Mouse (Mus musculus) neural tube, embryonic 10.5 days (tissue): ENCODE measurements at regions not wholly inside any gene's neighbourhood (a gene's known extent, or its start where the extent isn't known, plus 50 kb on each side); places are given as distances from the start of the nearest gene placed in this dataset.
A peak's percentile ranks its signal among the peaks of the same experiment; 100 is the strongest.
"Not testable (repeated sequence)": the region's sequence is repeated elsewhere in the genome, so short reads cannot be mapped to it uniquely, and the experiment has no call there.

ENCODE experiments used
- DNase-seq: peaks from one replicate; pipeline ENCODE4 v3.0.0-alpha.2; 2017; ENCODE audit warnings: low spot score; ENCODE audit errors: extremely low spot score

DNA sequence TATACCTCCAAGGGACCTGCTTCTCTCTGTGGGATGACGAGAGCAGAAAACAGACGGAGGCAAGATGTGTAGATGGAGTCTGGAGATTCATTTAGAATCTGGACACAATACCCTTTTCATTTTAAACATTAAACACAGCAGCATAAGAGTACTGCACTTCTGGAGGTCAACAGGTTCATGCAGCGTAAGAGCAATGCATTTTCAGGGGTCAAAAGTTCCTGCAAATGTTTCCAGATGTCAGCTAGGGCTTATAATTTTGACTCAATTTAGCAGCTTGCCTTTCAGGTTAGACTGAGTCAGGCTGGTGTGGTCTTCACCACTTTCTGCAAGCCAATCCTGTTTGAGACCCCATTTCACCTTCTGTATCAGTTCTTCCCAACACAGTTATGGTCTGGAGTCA is 277.9 kb downstream of the Hace1 start:
- DNase-seq = no peak

DNA sequence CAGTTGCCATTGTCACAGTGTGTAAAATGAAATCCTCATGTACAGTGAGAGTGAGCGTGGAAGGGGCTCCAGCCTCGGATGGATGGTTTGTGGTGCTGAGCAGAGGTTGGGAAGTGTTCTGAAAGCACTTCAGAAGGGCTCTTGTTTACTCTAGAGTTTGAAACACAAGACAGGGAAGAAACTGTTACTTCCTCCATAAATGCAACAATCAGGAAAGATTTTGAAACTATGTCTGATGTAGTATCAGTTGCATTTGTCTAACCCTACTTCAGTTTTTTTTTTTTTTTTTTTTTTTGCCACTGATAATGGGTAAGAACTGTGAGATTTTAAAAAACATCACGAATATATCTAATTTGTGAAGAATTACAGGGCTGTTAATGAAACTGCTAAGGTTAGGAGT is 281.5 kb downstream of the Hace1 start:
- DNase-seq = no peak

DNA sequence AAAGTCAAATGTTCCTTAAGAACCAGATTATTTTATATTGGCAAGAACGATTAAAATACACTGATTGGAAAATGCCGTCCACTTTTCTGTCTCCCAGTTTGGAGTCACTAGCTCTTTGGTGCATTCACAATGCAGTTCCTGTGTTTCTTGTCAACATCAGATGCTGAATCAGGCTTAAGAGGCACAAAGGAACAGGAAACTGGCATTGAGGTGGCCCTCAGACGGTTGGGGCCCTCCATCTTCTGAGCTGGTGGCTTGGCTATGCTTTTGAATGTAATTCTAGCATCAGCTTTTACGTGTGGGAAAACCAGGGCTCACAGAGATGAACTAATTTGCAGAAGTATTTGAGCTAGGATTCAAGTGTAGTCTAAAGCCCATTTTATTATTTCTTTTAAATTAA is 282.3 kb downstream of the Hace1 start:
- no peak for DNase-seq

DNA sequence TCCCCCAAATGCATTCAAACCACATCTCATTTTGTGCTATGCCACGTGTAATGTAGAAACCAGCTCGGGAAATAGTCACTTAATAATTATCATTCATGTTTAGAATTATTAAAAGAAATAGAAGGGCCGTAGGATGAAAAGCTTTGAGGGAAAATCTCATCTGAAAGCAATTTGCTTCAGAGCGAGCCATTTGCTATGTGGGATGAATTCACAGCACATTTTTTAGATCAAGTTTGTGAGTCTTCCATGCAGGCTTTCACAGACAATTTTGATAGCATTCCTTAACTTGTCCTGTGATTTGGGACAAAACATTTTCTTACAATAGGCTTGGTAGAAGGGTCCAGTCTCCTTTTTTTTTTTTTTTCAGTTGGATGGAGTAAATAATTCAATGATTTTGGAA is 283.1 kb downstream of the Hace1 start:
- DNase-seq = no peak

DNA sequence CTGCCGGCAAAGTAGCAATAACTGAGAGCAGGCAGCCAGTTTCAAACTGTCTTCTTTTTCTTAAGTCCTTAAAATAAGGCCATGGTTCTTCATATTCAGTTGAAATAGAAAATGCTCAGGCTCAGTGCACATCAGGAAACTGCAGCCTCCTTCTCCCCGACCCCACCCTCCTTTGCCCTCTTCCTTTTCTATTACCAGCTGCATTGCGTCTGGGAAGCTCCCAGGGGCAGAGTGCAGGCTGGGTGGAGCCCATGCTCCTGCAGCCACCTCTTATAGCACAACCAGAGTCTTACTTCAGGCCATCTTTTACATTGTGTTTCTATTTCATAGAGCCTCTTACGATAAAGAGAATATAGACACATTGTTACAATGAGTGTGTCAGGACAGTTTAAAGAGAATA is 288.2 kb downstream of the Hace1 start:
- no peak for DNase-seq

DNA sequence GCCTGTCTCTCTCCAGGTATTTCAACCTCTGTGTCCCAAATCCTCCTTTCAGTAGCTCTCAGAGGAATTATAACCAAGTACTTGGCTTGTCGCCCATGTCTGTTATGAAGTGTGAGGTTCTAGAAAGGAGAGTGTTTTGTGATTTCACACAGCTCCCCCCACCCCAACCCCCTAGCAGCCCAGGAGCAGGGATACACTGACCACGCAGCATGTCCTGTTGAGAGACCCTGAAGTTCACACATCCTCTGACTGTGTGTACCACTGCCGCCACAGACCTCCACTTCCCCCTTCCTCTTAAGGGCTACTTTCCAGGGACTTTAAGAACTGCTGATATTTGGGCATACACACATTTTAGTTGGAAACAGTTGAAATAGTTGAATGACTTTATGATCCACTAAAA is 289.2 kb downstream of the Hace1 start:
- DNase-seq = no peak

DNA sequence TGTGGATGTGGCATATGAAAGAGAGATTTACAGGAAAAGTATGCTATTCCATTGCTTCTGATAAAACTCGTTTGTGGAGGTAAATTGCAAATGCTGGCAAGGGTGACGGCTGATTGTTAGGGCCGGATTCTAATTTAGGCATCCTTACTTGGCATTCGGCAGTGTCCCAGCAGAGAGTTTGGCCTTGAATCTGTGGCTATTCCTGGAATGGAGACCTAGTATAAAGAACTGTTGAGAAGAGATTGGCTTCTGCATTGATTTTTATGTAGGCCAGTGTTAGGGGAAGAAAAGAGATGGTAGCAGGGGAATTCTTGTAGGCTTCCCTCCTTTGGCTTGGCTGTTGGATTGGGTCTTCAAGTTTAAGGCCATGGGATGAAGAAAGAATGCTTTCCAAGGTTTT is 293.4 kb downstream of the Hace1 start:
- no peak for DNase-seq

DNA sequence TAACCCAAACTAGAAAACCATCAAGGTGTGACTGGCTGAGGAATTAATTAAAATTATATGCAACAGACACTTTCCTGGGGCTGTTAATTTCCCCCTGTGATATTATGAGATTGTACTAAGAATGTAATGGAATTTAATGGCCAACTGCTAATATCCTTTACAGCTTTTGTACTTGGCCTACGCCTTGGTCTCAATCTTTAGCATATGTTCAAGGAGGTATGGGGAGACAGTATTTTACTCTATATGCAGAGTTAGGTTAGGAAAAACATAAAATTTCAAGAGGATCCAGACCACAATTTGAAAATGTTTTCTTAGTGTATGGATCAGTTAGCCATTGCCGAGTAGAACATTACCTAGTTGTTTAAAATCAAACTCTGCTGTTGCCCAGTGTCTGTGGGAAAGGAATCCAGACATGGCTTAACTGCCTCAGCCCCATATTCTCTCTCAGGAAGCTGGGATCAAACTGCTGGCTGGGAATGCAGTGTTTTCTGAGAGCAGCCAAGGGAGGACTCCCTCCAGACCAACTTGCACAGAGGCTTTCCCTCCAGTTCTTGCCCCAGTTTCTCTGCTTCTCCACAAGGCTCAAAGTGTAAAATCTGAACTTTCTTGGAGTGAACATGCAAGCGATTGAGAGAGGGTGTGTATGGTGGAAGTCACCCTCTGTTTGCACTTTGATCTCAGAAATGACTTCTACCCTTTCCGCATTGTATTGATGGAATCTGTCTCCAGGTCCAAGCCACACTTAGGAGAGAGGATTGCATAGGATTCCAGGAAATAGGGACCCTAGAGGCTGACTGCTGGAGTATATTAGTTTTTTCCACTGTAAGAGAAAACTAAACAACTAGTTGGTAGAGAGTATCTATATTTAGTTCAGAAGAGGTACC is 294.6 kb downstream of the Hace1 start:
- no peak for DNase-seq

DNA sequence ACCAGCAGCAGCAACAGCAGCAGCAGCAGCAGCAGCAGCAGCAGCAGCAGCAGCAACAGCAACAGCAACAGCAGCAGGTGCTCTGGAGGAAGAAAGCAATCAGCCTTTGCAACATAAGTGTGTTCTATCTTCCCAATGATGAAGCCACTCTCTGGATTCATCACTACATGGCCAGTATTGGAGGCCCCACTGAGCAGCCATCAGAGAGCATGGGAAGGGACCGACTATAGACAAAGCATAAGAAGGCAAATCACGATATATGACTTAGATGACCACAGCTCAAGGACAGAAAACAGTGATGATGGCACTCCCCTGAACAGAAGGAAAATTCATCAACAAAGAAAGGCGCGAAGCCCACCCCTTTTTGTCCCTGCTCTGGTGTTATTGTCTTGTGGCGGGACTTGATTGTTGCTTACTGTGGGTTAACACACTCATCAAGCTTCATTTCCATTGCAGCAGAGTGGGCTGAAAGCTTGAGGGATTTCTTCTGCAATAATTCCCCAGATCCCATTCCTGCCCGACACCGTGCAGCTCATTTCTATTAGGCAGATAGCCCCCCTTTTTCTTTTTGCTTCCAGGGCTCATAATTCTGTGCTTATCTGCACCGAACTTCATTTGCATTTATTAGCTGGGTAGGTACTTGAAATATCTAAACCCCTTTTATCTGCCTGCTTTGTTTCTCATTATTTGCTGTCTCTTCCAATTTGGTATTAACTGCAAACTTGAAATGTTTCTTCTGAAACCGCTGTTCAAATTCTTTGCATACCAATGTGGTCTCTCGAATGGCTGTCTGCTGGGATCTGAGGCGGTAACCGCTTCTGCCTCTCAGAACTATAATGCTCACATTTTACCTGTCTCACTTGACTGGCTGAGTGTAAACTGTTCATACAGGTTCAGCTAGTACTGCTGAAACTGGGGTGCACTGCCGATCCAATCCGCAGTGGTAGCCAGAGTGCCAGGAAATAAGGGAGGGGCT is 296.5 kb downstream of the Hace1 start:
- DNase-seq = no peak

DNA sequence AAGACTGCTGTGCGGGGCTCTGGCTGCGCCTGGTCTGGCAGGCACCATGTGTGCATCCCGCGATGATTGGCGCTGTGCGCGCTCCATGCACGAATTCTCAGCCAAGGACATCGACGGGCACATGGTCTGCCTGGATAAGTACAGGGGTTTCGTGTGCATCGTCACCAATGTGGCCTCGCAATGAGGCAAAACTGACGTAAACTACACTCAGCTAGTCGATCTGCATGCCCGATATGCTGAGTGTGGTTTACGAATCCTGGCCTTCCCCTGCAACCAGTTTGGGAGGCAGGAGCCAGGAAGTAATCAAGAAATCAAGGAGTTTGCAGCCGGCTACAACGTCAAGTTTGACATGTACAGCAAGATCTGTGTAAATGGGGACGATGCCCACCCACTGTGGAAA is 297.7 kb downstream of the Hace1 start:
- not testable (repeated sequence) for DNase-seq

DNA sequence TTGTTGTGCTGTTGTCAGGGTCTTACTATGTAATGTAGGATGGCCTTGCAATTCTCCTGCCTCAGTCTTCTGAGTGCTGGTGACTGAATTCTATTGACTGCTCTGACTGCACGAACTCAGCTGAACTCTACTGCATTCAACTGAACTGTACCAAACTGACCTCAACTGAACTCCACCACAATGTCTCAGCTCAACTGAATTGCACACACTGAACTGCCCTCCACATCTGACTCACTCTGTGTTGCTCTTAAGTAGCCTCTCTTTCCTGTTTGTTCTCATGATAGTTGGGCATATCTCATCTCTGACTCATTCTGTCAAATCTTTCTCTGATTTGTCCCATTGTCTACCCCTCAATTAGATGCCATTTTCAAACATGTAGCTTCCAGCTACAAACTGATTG is 306.1 kb downstream of the Hace1 start:
- DNase-seq = no peak

DNA sequence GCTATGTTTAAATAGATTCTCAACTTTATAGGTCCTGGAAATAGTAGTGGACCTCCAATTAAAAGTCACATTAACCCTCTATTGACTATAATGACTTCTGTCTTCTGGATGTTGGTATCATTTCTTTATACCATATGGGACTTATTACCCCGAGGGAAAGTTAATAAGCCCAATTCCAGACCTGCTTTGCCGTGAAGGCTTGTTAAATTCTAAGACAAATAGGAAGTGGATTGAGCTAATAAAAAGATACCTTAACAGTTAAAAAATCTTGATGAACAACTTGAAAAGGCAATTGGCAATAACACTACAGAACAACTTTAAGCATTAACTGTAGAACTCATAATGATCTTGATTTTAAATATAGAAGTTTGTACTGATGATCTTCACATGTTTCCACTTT is 309.0 kb downstream of the Hace1 start:
- no peak for DNase-seq

DNA sequence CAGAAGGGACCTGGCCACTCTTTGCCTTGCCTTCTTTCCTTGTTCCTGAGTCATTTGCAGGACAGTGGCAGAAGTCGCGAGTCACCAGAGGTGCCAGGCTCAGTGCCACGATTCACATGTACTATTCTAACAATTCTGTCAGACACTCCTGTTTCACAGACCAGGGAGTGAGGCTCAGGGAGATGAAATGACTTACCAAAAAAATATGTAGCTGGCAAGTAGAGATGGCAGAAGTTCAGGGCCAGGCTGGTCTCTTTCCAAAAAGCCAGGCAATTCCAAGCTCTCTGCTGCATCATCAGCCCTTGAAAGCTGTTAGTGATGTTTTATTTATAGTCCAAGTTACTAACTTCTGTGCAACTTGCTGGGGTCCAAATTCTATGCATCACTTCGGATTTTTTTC is 311.2 kb downstream of the Hace1 start:
- no peak for DNase-seq

DNA sequence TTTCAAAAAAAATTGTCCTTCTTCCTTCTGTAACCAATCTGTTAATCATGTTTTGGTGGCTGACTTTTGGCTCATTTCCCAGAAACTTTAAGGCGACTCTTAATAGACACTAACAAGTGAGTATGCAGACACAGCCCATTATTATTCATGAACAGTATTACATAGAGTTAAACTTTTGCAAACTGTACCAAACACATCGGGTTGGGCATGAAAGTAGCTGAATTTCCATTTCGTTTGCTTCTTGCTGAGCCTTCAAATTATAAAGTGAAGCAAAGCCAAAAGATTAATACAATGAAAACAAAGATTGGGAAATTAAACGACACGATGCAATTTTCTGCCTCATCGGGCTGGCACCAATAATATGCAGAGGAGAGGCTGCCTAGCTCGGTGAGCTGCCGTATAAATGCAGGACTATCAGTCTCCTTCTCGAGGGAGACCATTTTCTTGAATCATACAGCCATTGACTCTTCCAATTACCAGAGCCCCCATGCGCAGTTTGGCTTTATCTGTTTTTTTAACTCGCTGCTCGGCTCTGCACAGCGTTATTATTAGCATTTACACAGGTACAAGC is 311.8 kb downstream of the Hace1 start:
- no peak for DNase-seq

DNA sequence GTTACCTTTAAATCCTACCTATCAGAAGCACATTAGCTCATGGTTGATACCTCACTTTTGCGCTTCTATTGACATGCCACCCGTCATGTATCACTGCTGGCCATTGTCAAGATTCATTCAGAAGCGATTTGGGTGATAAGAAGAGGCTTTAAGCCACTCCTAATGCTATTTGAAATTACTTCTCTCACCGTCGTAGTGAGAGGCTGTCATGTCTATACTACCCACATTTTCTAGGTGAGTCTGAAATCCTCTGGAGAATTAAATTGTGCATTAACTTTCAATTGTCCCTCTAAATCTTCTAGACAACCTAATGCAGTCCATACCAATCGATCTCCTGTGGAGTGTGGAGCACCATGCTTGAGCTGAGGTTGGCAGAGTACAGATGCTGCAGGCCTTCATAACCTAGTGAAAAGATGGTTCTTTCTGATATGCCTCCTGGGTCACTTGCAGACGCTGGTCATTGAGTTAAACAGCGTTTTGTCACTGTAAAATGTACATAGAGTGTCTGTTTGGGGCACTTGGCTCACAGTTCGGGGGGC is 312.5 kb downstream of the Hace1 start:
- no peak for DNase-seq

DNA sequence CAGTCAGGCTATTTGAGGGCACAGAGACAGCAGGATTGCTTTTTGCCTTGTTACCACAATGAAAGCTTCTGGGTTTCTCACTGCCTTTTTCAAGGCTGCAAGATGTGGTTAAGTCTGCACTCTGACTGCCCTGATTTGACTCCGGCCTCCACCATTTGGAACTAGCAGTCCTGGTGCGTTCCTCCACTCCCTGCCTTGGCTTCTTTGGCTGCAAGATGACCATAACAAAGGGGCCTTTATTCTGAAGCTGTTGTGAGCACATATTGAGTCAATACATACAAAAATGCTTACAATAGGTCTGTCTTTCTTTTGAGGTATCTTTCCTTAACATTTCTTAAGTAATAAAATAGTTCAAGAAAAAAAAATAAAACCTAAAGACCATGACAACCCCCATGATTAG is 314.8 kb downstream of the Hace1 start:
- no peak for DNase-seq

DNA sequence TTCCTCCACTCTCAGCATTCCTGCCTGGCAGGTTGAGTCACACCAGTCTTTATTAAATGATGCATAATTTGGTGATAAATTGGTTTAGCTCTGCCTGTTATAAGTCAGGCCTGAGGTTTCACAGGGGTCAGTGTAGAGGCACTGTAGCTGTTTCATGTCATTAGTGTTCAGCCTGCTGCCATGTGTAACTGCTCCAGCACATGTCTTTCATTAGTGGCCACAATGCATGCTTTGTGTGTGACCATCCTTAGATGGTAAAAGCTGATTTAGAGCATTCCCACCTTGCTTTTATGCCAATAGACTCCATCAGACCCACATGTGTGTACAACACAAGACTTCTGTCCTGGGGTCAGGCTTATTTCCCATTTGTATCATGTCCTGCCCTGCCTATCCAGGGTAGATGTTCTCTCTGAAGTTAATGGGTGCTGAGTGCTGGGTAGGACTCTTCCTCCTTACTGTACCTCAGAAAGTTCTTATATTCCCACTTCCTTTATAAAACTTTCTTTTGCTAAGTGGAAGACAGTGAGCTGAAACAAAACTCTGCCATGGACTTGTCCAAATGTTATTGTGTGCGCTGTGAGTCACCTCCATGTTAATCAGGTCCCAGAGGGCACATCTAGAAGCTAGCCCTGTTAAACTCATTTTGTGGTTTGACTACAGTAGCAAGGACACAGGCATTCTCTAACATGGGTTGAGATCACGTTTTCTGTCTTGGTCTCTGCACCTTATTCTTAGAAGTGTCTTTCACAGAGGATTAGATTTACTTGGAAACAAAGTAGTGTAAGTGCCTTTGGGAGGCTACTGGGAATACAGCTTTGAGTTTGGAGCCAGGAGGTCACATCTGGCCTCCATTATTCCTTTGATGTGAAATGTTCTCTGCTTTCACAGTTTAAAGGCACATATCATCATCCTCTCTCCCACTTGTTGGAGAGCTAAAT is 316.5 kb downstream of the Hace1 start:
- peak; percentile 55 for DNase-seq

DNA sequence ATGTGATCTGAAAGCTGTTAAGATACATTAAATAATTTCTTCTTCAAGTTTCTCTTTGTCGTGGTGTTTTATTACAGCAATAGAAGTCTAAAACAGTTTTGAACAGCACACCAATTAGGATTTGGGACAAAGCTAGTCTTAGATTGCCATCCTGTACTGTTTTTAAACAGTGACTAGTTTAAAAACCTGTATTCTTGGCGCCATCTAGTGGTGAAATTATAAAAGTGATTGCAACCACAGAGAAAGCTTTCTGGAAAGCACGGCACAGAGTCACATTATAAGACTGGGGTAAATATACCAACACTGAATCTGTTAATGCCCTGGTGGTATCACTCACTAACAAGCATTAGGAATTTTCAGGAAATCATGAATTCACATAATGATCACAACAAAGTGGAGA is 339.3 kb downstream of the Hace1 start:
- DNase-seq = no peak

DNA sequence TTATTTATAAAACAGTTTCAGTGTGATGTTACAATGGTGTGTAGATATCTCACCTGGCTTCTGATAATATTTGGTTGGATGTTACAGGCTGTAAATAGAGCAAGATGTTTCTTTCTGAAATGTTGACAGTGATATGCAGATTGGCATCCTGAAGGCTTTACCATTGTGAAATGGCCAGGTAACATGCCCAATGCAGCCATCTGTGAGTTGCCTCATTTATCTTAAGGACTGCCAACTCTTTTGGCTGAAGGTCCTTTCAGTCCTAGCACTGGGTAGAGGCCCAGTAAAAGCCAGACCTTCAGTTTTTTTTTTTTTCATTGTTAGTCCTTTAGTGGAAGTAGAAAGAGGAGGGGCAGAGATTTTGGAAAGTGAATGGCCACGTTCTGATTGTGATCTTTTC is 348.1 kb downstream of the Hace1 start:
- no peak for DNase-seq

DNA sequence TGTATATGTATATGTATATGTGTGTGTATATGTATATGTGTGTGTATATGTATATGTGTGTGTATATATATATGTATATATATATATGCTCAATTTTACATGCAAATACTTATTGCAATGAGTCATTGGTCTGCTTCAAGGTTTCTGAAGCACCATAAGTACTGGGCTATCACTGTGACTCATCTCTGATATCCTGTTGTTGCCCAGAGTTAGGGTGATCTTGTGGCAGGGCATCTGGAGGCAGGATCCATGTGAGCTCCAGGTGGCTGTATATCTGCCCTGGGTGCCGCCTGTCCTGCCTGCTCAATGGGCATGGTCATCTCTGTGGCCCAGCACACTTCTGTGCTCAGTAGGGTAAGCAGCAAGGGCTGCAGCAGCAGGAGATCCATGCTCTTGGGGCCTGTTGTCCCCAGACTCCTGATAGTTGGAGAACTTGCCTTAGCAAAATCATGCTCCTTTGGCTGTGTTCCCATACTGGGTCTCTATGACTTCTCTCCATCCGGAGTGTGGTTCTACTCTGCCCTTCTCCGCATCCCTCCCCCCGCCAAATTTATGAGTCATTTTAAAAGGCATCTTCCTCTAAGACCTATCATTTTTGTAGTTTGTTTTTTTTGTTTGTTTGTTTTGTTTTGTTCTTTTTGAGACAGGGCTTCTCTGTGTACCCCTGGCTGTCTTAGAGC is 356.1 kb downstream of the Hace1 start:
- DNase-seq = no peak
